In the genomic region with DNA sequence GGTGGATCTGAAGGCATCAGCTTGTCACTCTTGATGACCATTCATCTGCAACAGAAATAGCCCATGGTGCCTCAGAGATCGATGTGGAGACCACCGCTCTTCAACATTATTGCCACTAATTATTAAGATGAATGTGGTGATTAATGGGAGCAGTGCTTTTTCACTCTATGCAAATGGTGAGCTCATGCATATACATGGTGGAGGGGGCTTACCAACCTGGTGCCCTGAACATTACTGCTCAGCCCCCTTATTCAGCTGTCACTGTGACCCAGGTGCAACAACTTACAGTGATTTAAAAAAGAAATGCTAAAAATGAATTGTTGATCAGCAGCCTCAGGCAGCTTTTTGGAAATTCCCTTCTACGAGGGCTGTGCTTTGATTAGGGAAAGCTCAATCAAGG, we compare ENCODE assay signal across 12 mouse cellular contexts.
"Had no signal": no experiment of that assay in that cellular context is flagged by ENCODE, and none has a peak within 500 bp of the region (broad histone marks: within the 10 kb centered on the region; RNA-seq: fewer than 3 reads in every experiment).

No protein-coding gene starts in this region.

- H3K27ac ChIP-seq: layer of hippocampus, adult 2 months; limb, embryonic 13.5 days; liver, embryonic 14.5 days had no signal

- H3K4me3 ChIP-seq: layer of hippocampus, adult 2 months; limb, embryonic 13.5 days had no signal

- H3K9me3 ChIP-seq: limb, embryonic 13.5 days had no signal

- H3K4me2 ChIP-seq: limb, embryonic 13.5 days had no signal

- H3K36me3 ChIP-seq: limb, embryonic 13.5 days had no signal

- H3K9ac ChIP-seq: limb, embryonic 13.5 days; liver, embryonic 14.5 days had no signal

- DNase-seq: kidney, adult 18-20 months; kidney, postnatal 10 days; kidney, postnatal 4 days; left cerebral cortex, postnatal 4 days; lung, adult 18-20 months; midbrain, embryonic 14.5 days; right cerebral cortex, adult 18-20 months; right cerebral cortex, postnatal 25 days; thymus, postnatal 36 days had no signal
